Mouse (Mus musculus) c-Kit-positive CD71-negative TER-119-negative erythroid progenitor cells, embryonic 14.5 days (primary cell): ENCODE data around the gene Olfr1490.
"Not testable (repeated sequence)": the region's sequence is repeated elsewhere in the genome, so short reads cannot be mapped to it uniquely, and the experiment has no call there.

ENCODE experiments used
- DNase-seq: peaks from one replicate; pipeline ENCODE4 v3.0.0-alpha.2; 2013; ENCODE audit warnings: low read depth

Gene Olfr1490

GRCm38 (mm10) chr19:13650791-13651190 is at the start of gene Olfr1490:
TSS of gene Olfr1490 (plus strand) at chr19:13651091.
- no peak for DNase-seq

- DNase-seq = not testable (repeated sequence)
Observed at GRCm38 (mm10) chr19:13617075-13617474, 33.8 kb upstream of the Olfr1490 start, which contains the start of gene Olfr1487. TSS of gene Olfr1487 (plus strand) at chr19:13617375.

- DNase-seq = no peak
Observed at GRCm38 (mm10) chr19:13631321-13631720, 19.6 kb upstream of the Olfr1490 start, which contains the start of gene Olfr1489. TSS of gene Olfr1489 (plus strand) at chr19:13631621.

GRCm38 (mm10) chr19:13696968-13697367 is 46.1 kb downstream of the Olfr1490 start, which contains the start of gene Olfr1491:
TSS of gene Olfr1491 (plus strand) at chr19:13697268.
- no peak for DNase-seq
